Mouse (Mus musculus) ovary, adult 18-20 months (tissue): ENCODE data around the gene Tbc1d22b.

Source experiments
- DNase-seq: peaks from one replicate; pipeline ENCODE4 v3.0.0; 2022; ENCODE audit warnings: low spot score, mixed read lengths

Tbc1d22b gene

DNA sequence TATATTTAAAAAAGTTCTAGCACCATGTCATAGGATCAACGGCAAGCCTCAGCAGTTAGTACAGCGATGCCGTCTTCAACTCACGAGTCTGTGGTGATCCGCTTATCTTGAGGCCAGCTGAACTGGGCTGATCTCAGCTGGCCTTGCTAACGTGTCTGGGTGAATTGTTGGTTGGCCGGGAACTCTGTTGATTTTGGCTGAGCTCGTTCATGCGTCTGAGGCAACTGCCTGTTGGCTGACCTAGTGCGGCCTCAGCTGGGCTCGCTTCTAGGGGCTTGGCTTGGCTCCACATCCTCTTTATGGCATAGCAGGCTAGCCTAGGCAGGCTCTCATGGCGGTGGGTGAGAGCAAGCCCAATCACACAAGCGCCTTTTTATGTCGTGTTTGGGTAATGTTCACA is 8.2 kb upstream of the Tbc1d22b start:
- peak; percentile 82 for DNase-seq

DNA sequence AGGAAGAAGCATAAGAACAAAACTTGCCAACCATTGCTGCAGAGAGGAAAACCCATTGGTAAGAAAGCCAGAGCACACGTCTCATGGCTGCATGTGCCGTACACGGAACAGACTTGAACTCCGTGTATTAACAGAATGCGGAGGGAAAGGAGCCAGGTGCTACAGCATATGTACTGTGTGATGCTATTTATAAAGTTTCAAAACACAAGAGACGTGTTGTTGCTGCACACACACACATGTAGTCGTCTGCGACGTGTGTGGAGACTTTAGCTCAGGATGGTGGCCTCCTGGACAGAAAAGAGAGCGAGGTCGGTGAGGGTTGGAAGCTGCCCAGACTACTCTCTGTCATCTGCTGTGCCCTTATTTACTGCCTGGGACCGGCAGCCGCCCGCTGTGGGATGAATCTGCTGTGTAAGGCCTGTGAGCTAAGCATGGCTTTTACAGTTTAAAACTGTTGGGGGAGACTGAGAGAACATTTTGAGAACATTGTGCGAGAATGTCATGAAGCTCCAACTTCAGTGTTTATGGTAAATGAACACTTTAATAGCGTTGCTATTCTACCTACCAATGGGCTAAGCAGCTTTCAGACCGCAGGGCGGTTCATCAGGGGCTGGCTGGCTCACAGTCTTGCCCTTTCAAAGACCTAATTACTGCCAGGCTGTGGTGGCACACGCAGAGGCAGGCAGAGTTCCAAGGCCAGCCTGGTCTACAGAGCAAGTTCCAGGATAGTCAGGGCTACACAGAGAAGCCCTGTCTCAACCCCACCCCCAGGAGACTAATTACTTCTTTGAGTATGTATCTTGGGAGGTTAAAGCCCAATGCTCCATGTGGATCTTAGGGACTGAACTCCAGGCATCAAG is 6.5 kb upstream of the Tbc1d22b start:
- no peak for DNase-seq

DNA sequence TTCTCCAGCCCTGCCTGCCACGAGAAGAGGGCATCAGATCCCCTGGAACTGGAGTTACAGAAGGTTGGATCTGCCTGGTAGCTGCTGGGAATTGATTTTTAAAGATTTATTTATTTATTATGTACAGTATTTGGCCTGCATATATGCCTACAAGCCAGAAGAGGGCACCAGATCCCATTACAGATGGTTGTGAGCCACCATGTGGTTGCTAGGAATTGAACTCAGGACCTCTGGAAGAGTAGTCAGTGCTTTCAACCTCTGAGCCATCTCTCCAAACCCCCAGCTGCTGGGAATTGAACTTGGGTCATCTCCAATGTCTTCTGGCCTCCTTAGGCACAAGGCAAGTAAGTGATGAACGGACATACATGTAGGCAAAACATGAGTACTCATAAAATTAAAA is 5.5 kb upstream of the Tbc1d22b start:
- no peak for DNase-seq

DNA sequence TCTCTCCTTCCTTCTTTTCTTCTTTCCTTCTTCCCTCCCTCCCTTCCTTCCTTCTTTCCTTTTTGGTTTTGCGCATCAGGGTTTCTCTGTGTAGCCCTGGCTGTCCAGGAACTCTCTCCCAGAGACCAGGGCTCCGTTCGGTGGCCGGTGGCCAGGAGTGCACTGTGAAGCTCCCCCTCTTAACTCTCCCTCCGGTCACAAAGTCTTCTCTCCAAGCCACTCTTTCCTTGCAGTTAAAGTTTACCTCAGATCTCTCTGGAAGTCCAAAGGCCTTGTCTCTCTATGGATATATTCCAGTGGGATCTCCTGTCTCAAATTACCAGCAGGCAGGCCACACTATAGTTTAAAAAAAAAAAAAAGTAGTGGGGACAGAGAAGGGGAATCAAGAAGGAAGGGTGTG is 4.3 kb upstream of the Tbc1d22b start:
- no peak for DNase-seq

DNA sequence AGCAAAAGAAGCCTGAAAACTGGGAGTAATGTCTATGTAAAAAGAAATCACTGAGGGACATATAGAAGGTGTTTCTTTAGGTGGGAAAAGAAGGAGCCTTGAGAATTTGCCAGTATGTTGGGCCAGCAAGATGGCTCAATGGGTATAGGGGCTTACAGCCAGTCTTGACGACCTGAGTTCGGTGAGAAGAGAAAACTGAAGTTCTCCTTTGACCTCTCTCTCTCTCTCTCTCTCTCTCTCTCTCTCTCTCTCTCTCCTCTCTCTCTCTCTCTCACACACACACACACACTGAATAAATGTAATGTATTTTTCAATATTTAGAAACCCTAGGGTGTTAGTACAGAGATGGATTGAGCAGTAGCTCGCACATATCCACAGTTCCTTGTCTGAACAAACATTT is 1.1 kb upstream of the Tbc1d22b start:
- DNase-seq: no peak

DNA sequence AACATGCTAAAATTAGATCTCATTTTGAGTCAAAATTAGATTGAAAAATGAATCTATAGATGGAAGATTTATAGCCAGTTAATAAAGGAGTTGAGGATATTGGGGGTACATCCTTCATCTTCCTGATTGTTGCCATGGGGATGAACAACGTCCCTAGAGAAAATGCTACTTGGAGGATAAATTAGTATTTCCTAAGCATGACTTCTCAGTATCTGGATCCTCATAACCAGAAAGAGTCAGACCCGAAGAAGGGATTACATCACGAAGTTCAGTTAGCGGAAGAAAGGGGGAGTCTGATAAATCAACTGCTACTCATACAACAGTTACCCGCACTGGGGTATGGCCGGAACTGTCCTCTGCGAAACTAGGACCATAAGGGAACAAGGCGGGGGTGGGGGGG is 591 bp upstream of the Tbc1d22b start:
- DNase-seq: no peak

- DNase-seq: no peak
These were observed 1.4 kb downstream of the Tbc1d22b start for GRCm38 (mm10) chr17:29551019-29551418.

DNA sequence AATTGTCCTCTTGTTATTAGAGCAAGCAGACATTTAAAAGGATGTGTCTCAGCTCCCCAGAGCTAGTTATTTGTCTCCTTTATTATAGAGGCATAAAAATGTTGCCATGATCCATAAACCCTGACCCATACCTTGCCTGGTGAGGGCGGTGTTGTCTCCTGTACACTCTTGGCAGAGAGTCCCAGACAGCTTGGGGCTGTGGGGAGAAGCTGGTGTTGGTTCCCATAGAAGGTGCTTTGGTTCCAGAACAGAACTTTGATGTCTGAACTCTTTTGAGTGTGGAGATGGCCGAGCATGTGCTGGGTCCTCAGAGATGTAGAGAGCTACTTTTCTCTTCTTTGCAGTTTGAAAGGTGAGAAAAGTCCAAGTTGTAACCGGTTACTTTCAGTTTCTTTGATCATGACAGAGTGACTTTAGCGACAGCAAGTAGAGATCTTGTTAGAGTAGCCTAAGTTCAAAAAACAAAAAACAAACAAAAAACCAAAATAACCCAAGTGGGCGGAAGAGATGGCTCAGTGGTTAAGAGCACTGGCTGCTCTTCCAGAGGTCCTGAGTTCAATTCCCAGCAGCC is 2.7 kb downstream of the Tbc1d22b start, which contains the start of gene Tmem217:
Gene Tmem217 (minus strand): TSS at position 224 of the 571 bp plus-strand sequence.
- no peak for DNase-seq

GRCm38 (mm10) chr17:29554176-29554575 is 4.6 kb downstream of the Tbc1d22b start:
- no peak for DNase-seq

GRCm38 (mm10) chr17:29556456-29556855 is 6.9 kb downstream of the Tbc1d22b start:
- no peak for DNase-seq

DNA sequence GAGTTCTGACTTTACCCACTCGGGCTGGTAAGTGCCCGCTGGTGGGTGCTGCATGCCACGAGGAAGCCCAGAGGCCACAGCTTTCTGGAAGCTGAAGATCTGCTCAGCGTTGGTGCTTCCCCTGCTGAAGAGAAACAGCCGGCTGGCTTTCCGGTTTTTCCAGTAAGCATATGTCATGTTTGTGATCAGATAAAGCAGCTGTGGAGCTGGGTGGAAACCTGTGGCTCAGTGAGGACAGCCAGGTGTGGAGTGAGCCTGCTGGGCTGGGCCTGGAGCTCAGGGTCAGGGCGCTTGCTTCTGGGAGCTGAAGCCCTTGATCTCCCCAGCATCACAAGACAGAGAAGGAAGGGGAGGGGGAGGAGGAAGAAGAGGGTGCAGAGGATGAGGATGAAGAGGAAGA is 7.3 kb downstream of the Tbc1d22b start:
- no peak for DNase-seq

DNA sequence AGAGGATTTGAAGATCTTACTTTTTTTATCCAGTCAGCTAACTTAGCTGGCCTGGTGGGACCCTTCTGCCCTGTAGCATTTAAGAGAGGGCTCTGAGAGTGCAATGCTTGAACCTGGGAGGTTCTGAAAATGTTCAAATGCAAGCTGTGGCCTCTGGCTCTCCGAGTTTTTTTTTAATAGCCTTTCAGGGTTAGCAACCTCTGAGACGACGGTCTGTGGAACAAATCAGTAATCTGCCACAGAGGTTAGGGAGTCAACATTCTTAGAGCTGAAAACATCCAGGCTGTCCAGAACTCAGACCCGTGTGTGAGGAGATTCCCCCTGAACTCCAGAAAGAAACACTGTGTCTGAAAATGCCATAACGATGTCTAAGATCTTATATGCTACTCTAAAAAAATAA is 8.9 kb downstream of the Tbc1d22b start:
- no peak for DNase-seq

DNA sequence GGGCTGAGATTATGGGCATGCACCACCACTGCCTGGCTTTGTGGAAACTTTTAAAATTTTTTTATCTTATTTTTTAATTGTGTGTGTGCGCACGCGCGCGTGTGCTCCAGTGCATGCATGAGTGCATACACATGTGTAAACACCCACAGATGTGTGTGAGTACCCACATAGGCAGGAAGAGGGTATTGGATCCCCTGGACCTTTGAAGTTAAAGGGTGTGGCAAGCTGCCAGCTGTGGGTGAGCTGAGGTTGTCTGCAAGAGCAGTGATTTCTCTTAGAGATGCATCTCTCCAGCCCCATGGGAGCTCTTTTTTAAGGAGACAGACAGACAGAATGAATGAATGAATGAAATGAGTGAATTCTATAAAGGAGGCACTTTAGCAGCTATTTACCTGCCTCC is 15.9 kb downstream of the Tbc1d22b start:
- DNase-seq: no peak

DNA sequence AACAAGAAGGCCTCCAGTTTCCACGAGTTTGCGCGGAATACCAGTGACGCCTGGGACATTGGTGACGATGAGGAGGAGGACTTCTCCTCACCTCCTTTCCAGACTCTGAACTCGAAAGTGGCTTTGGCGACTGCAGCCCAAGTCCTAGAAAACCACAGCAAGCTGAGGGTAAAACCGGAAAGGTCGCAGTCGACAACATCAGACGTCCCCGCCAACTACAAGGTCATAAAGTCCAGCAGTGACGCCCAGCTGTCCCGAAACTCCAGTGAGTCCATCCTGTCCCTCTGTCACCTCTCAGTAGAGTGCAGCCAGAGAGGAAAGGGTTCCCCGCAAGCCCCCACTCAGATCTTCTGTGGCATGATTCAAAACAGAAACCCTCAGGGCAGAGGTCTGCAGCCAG is 18.9 kb downstream of the Tbc1d22b start:
- DNase-seq: no peak

DNA sequence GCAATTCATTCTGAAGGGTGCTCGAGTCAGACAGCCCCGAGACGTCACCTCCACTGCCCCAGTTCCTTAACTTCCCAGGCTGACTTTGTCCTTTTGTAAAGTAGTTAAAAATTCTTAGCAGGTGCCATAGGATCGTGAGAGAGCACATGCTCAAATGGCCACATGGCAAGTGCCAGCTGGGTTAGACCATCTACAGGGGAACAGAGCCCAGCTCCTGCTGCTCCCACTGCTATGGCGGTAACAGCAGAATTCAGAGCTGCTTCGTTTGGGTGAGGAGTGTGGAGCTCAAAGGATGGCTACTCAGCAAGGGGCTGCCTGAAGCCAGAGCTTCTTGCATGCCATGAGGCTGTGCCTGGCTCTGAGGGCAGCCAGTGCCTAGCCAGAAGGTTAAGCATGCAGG is 20.2 kb downstream of the Tbc1d22b start:
- DNase-seq: no peak

GRCm38 (mm10) chr17:29579579-29580126 is 30.1 kb downstream of the Tbc1d22b start:
- no peak for DNase-seq

DNA sequence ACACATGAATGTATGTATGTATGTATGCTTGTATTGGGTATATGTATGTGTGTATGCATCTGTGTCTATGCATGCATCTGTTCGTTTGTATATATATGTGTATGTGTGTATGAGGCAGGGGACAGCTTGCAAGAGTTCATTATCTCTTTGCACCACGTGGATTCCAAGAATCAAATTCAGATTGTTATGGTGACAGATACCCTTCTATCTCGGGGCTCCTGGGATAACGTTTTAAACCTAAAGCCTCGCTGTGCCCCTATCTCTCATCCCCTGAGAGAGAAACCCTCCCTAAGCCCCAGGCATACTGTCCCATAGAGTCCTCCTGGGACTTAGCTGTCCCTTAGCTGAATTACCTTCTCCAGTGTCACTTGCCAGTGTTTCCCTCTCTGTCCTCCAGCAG is 34.0 kb downstream of the Tbc1d22b start:
- no peak for DNase-seq

- no peak for DNase-seq
These were observed 34.7 kb downstream of the Tbc1d22b start for GRCm38 (mm10) chr17:29584306-29584705.

DNA sequence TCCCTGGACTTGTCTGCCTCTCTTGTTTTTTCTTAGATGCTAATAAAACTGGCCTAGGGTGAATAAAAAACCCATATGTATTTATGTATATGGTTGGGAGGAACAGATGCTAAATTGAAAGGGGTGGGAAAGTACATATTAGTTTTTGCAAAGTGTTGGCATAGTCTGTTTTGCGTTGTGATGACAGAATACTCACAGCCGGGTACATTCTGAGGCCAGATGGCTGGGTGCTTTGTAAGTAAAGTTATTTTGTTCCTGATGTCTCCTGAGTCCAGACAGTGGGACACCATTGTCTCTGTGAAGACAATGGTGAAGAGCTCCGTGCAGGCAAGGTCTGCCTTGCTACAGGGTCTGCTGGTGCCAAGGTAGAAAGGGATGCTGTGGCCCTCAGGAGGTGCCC is 35.2 kb downstream of the Tbc1d22b start:
- no peak for DNase-seq

GRCm38 (mm10) chr17:29585446-29585845 is 35.9 kb downstream of the Tbc1d22b start:
- DNase-seq: no peak

DNA sequence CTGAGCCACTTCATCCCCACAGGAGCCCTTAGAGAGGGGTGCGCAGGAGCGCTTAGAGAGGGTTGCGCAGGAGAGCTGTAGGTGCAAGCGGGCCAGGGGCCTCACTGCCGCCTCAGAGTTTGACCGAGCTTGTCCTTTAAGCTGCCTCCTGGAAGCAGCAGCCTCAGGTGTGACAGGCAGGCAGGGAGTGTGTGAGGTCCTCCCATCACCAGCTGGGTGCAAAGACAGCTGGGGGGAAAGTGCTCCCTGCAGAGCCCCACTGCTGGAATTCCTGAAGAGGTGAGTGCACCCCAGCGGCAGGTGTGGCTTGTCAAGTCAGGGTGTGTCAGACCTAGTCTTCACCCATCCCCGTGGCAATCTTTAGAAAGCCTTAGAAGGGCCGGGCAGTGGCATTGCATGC is 37.3 kb downstream of the Tbc1d22b start:
- DNase-seq: no peak

GRCm38 (mm10) chr17:29589221-29589898 is 39.8 kb downstream of the Tbc1d22b start:
- no peak for DNase-seq
